Mouse (Mus musculus): ENCODE data around the gene Ugt8a. TPM values are rescaled to one million over a fixed set of nuclear protein-coding genes. Genes with fewer than 3 reads are reported as not detected.

Gene Ugt8a
- polyA plus RNA-seq, 1 experiment from 2014 or later: 2.4 TPM

DNA sequence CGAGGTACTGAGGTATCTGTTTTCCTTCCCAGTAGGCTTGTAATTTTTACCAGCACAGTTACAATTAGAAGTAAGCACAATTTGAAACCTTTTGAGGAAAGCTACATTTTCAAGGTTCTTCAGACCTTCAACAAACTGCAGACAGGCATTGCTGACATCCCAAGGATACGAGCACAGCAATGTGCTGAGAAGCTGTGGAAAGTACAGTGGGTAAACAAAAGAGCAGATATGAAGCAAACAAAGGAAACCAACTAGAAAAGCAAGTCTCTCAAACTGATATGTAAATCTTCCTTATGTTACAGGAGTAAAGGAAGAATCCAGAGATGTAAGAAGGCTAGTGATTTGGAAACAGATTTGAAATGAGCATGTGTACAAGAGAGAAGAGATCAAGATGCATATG lies 54.0 kb downstream of the Ugt8a start:
- Histone ChIP-seq H3K4me1 (ENCODE audit: control insufficient read depth, insufficient read depth, low read length) (no peaks in the 10 kb centered on the region), H3K4me3 (ENCODE audit: low read depth, low read length) (no peak overlapping the region), H3K9ac (ENCODE audit: low read depth, low read length) (no peak overlapping the region), H3K27ac (ENCODE audit: low read length) (no peak overlapping the region), H3K4me2 (ENCODE audit: low read length) (no peak overlapping the region), H3K36me3 (ENCODE audit: control insufficient read depth, insufficient read depth, low read length) (no peaks in the 10 kb centered on the region), H3K9me3 (replicated peaks; ENCODE audit: control insufficient read depth, low read length, poor library complexity, severe bottlenecking) (no peaks in the 10 kb centered on the region), H3K27me3 (ENCODE audit: control insufficient read depth, insufficient read depth, low read depth, low read length) (no peaks in the 10 kb centered on the region)
- no peak for ATAC-seq
- WGBS: 62% methylated on average over 2 of the region's 2 CpGs

GRCm38 (mm10) chr3:125883009-125883408 lies 55.4 kb downstream of the Ugt8a start:
- Histone ChIP-seq H3K9me3 (replicated peaks; ENCODE audit: control insufficient read depth, low read length, poor library complexity, severe bottlenecking) (no peaks in the 10 kb centered on the region), H3K4me1 (ENCODE audit: control insufficient read depth, insufficient read depth, low read length) (no peaks in the 10 kb centered on the region), H3K27ac (ENCODE audit: low read length) (no peak overlapping the region), H3K4me3 (ENCODE audit: low read depth, low read length) (no peak overlapping the region), H3K36me3 (ENCODE audit: control insufficient read depth, insufficient read depth, low read length) (no peaks in the 10 kb centered on the region), H3K27me3 (ENCODE audit: control insufficient read depth, insufficient read depth, low read depth, low read length) (no peaks in the 10 kb centered on the region), H3K4me2 (ENCODE audit: low read length) (no peak overlapping the region), H3K9ac (ENCODE audit: low read depth, low read length) (no peak overlapping the region)
- ATAC-seq: no peak

DNA sequence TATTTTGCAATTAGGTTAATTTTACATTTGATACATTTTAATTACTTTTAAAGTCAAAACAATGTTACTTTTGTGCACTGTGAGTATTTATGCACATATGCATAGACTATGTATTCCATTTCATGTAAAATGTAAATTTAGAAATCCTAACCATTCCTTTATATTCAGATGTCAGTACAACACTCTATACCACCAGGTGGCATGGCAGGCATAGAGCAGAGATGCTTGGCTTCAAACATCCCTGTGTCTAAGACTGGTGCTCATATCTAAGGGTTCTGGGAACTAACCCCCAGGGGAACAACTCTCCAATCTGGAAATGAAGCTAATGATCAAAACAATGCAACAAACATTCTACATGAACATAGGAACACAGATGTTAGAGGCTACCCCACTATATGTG lies 56.6 kb downstream of the Ugt8a start:
- no peak overlapping the region for H3K4me2 ChIP-seq (ENCODE audit: low read length)
- H3K27ac ChIP-seq (ENCODE audit: low read length): no peak overlapping the region
- H3K9me3 ChIP-seq (replicated peaks; ENCODE audit: control insufficient read depth, low read length, poor library complexity, severe bottlenecking): no peaks in the 10 kb centered on the region
- no peak overlapping the region for H3K9ac ChIP-seq (ENCODE audit: low read depth, low read length)
- no peak for ATAC-seq
- no peaks in the 10 kb centered on the region for H3K36me3 ChIP-seq (ENCODE audit: control insufficient read depth, insufficient read depth, low read length)
- H3K4me1 ChIP-seq (ENCODE audit: control insufficient read depth, insufficient read depth, low read length): no peaks in the 10 kb centered on the region
- H3K4me3 ChIP-seq (ENCODE audit: low read depth, low read length): no peak overlapping the region
- H3K27me3 ChIP-seq (ENCODE audit: control insufficient read depth, insufficient read depth, low read depth, low read length): no peaks in the 10 kb centered on the region

DNA sequence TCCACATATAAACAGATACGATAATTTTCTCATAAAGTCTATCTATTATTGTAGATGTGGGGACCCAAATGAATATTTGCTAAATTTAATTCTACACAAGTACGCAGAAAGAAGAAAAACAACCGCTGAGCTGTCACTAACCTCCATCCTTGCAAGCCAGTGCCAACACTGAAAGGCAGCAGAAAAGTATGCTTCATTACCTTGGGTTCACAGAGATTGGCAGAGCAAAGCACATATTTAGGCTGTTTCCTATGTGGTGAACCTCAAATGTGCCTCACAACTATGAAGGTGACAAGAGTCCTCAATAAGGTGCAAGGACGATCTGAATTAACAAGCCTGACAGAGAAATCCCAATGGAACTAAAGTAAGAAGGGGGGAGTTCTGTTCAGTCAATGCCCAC lies 64.0 kb downstream of the Ugt8a start:
- ATAC-seq: no peak
- Histone ChIP-seq H3K27ac (ENCODE audit: low read length) (no peak overlapping the region), H3K9me3 (replicated peaks; ENCODE audit: control insufficient read depth, low read length, poor library complexity, severe bottlenecking) (no peaks in the 10 kb centered on the region)

DNA sequence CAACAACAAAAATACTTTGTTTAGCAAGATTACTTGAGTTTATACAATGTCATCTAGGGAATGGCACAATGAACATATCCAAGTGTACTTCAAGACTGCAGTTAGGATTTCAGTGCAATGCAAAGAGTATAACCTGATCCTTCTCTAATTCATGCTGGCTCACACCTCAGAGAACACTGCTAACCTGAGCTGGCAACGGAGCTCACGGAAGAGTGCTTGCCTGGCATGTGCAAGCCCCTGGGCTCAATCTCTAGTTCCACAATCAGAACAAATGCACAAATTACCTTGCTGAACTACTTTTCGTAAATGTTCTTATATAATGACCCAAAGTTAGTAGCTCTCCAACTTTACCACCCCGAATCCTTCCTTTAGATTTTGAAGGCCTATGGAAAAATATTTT lies 68.5 kb downstream of the Ugt8a start:
- no peaks in the 10 kb centered on the region for H3K27me3 ChIP-seq (ENCODE audit: control insufficient read depth, insufficient read depth, low read depth, low read length)
- H3K4me2 ChIP-seq (ENCODE audit: low read length): no peak overlapping the region
- no peak overlapping the region for H3K9ac ChIP-seq (ENCODE audit: low read depth, low read length)
- H3K27ac ChIP-seq (ENCODE audit: low read length): no peak overlapping the region
- WGBS: 95% methylated on average over 4 of the region's 4 CpGs
- ATAC-seq: no peak
- no peak overlapping the region for H3K4me3 ChIP-seq (ENCODE audit: low read depth, low read length)
- H3K9me3 ChIP-seq (replicated peaks; ENCODE audit: control insufficient read depth, low read length, poor library complexity, severe bottlenecking): no peaks in the 10 kb centered on the region
- H3K4me1 ChIP-seq (ENCODE audit: control insufficient read depth, insufficient read depth, low read length): no peaks in the 10 kb centered on the region
- no peaks in the 10 kb centered on the region for H3K36me3 ChIP-seq (ENCODE audit: control insufficient read depth, insufficient read depth, low read length)

More for the DNA sequence above, 64.0 kb downstream of the Ugt8a start:
- H3K4me2 ChIP-seq (ENCODE audit: low read length): no peak overlapping the region
- no peaks in the 10 kb centered on the region for H3K27me3 ChIP-seq (ENCODE audit: control insufficient read depth, insufficient read depth, low read depth, low read length)
- 85% methylated on average over 4 of the region's 4 CpGs for WGBS
- no peak overlapping the region for H3K9ac ChIP-seq (ENCODE audit: low read depth, low read length)
- no peaks in the 10 kb centered on the region for H3K4me1 ChIP-seq (ENCODE audit: control insufficient read depth, insufficient read depth, low read length)
- H3K4me3 ChIP-seq (ENCODE audit: low read depth, low read length): no peak overlapping the region
- no peaks in the 10 kb centered on the region for H3K36me3 ChIP-seq (ENCODE audit: control insufficient read depth, insufficient read depth, low read length)

DNA sequence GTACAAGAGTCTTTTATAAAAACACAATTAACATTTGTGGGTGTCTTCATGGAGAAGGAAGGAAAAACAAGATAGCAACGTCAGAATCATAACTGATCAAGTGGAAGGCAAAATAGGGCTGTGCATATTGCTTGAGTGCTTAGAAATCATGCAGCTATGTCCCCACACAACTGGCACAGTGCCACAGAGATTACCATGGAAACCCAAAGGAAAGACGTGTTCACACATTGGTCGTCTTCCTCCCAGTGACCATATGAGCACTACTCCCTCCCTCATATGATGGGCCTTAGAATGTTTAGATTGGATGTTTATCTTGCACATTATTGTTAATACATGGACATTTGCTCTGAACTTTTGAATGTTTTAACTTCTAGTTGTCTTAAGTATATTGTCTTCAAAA lies 76.8 kb downstream of the Ugt8a start:
- Histone ChIP-seq H3K4me2 (ENCODE audit: low read length) (no peak overlapping the region), H3K9ac (ENCODE audit: low read depth, low read length) (no peak overlapping the region), H3K27ac (ENCODE audit: low read length) (no peak overlapping the region), H3K27me3 (ENCODE audit: control insufficient read depth, insufficient read depth, low read depth, low read length) (no peaks in the 10 kb centered on the region), H3K9me3 (replicated peaks; ENCODE audit: control insufficient read depth, low read length, poor library complexity, severe bottlenecking) (no peaks in the 10 kb centered on the region), H3K4me1 (ENCODE audit: control insufficient read depth, insufficient read depth, low read length) (no peaks in the 10 kb centered on the region), H3K36me3 (ENCODE audit: control insufficient read depth, insufficient read depth, low read length) (no peaks in the 10 kb centered on the region), H3K4me3 (ENCODE audit: low read depth, low read length) (no peak overlapping the region)
- ATAC-seq: no peak
- 49% methylated on average over 3 of the region's 3 CpGs for WGBS

DNA sequence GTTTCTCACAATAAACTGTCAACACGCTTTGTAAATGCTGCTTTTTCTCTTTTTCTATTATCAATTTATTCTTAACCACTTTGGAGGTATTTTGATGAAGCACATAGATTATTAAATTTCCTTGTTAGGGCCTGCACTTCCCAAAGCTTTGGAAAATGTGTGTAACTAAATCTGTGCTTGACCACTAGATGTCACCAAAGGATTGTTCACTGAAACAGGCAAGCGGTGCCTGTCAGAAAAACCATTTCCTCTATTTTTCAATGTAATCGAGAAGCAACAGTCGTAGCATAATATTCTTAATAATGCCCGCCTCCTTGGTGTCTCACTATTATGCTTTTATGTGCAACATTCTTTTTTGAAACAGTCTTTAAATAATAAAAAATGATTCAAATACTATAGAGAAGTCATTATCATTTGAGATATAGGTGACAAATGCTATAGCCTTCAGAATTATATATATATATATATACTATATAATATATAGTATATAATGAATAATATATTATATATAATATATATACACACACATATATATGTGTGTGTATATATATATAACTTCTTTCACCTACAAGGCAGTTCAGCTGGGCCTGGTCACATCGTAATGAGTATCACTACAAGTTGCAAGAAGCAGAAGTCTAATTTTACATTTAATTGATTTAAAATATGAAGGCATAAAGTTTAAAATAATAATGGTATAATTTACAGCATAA lies 89.1 kb downstream of the Ugt8a start:
- no peak overlapping the region for H3K27ac ChIP-seq (ENCODE audit: low read length)
- no peak overlapping the region for H3K4me3 ChIP-seq (ENCODE audit: low read depth, low read length)
- H3K4me1 ChIP-seq (ENCODE audit: control insufficient read depth, insufficient read depth, low read length): no peaks in the 10 kb centered on the region
- no peak overlapping the region for H3K4me2 ChIP-seq (ENCODE audit: low read length)
- no peaks in the 10 kb centered on the region for H3K27me3 ChIP-seq (ENCODE audit: control insufficient read depth, insufficient read depth, low read depth, low read length)
- ATAC-seq: peak; percentile 70; the same call in 1 of the 2 replicates
- no peak overlapping the region for H3K9ac ChIP-seq (ENCODE audit: low read depth, low read length)
- no peaks in the 10 kb centered on the region for H3K36me3 ChIP-seq (ENCODE audit: control insufficient read depth, insufficient read depth, low read length)
- no peaks in the 10 kb centered on the region for H3K9me3 ChIP-seq (replicated peaks; ENCODE audit: control insufficient read depth, low read length, poor library complexity, severe bottlenecking)
- 23% methylated on average over 6 of the region's 6 CpGs for WGBS

GRCm38 (mm10) chr3:125828051-125828450 lies 110.4 kb downstream of the Ugt8a start:
- H3K9me3 ChIP-seq (replicated peaks; ENCODE audit: control insufficient read depth, low read length, poor library complexity, severe bottlenecking): no peaks in the 10 kb centered on the region
- ATAC-seq: no peak
- no peaks in the 10 kb centered on the region for H3K4me1 ChIP-seq (ENCODE audit: control insufficient read depth, insufficient read depth, low read length)
- WGBS: 76% methylated on average over 4 of the region's 4 CpGs
- H3K4me3 ChIP-seq (ENCODE audit: low read depth, low read length): no peak overlapping the region
- no peaks in the 10 kb centered on the region for H3K36me3 ChIP-seq (ENCODE audit: control insufficient read depth, insufficient read depth, low read length)
- H3K27me3 ChIP-seq (ENCODE audit: control insufficient read depth, insufficient read depth, low read depth, low read length): no peaks in the 10 kb centered on the region
- H3K9ac ChIP-seq (ENCODE audit: low read depth, low read length): no peak overlapping the region
- no peak overlapping the region for H3K4me2 ChIP-seq (ENCODE audit: low read length)
- H3K27ac ChIP-seq (ENCODE audit: low read length): no peak overlapping the region

DNA sequence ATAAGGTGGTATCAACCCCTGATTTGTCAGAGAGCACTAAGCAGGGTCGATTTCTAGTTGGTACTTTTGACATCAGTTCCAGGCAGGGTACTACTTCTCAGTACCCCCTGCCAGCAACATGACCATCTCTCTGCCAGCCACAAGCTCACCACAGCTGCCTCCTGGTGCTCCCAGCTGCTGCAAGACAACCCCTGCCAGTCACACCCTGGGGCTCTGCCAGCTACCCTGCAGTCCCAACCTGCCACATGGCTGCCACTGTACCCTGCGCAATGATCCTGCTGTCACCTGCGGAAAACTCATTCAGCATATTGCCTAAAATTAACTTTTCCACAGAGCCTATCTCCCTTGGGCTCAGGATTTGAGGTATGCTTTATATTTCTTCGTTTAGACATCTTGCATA lies 111.2 kb downstream of the Ugt8a start:
- H3K4me3 ChIP-seq (ENCODE audit: low read depth, low read length): no peak overlapping the region
- no peaks in the 10 kb centered on the region for H3K9me3 ChIP-seq (replicated peaks; ENCODE audit: control insufficient read depth, low read length, poor library complexity, severe bottlenecking)
- no peak overlapping the region for H3K9ac ChIP-seq (ENCODE audit: low read depth, low read length)
- no peaks in the 10 kb centered on the region for H3K36me3 ChIP-seq (ENCODE audit: control insufficient read depth, insufficient read depth, low read length)
- no peaks in the 10 kb centered on the region for H3K4me1 ChIP-seq (ENCODE audit: control insufficient read depth, insufficient read depth, low read length)
- no peaks in the 10 kb centered on the region for H3K27me3 ChIP-seq (ENCODE audit: control insufficient read depth, insufficient read depth, low read depth, low read length)
- no peak overlapping the region for H3K27ac ChIP-seq (ENCODE audit: low read length)
- no peak overlapping the region for H3K4me2 ChIP-seq (ENCODE audit: low read length)
- no peak for ATAC-seq
- 85% methylated on average over 4 of the region's 4 CpGs for WGBS
